Mouse (Mus musculus): Measurements from ENCODE around the gene Kctd11. TPM values are rescaled to one million over a fixed set of nuclear protein-coding genes. Genes with fewer than 3 reads are reported as not detected.
A peak's percentile ranks its signal among the peaks of the same experiment; 100 is the strongest.
"Not testable (repeated sequence)": the region's sequence is repeated elsewhere in the genome, so short reads cannot be mapped to it uniquely, and the experiment has no call there.

Gene Kctd11
- polyA plus RNA-seq, 1 experiment from 2014 or later, result 15.1 TPM

- WGBS, result 81% methylated on average over 9 of the region's 9 CpGs
- H3K4me3 ChIP-seq (replicated peaks; ENCODE audit: low read length), result no peak overlapping the region
Observed at GRCm38 (mm10) chr11:69865561-69865960, 15.6 kb downstream of the Kctd11 start.

GRCm38 (mm10) chr11:69864138-69864860 is 16.9 kb downstream of the Kctd11 start:
- no peak for ATAC-seq (ENCODE audit: insufficient read depth, low FRiP score)
- Histone ChIP-seq H3K27ac (ENCODE audit: low read length) (no peak overlapping the region), H3K9ac (ENCODE audit: low read length) (no peak overlapping the region), H3K9me3 (replicated peaks; ENCODE audit: control insufficient read depth, low read length) (no peaks in the 10 kb centered on the region), H3K4me2 (ENCODE audit: low read depth, low read length) (no peak overlapping the region), H3K27me3 (ENCODE audit: control insufficient read depth, insufficient read depth, low read length) (no peaks in the 10 kb centered on the region), H3K4me1 (ENCODE audit: control insufficient read depth, insufficient read depth, low read length) (no peaks in the 10 kb centered on the region), H3K4me3 (replicated peaks; ENCODE audit: low read length) (no peak overlapping the region), H3K36me3 (ENCODE audit: control insufficient read depth, insufficient read depth, low read length) (no peaks in the 10 kb centered on the region)
- 43% methylated on average over 8 of the region's 8 CpGs for WGBS

More at GRCm38 (mm10) chr11:69865561-69865960, 15.6 kb downstream of the Kctd11 start:
- Histone ChIP-seq H3K36me3 (ENCODE audit: control insufficient read depth, insufficient read depth, low read length) (no peaks in the 10 kb centered on the region), H3K4me2 (ENCODE audit: low read depth, low read length) (no peak overlapping the region), H3K4me1 (ENCODE audit: control insufficient read depth, insufficient read depth, low read length) (no peaks in the 10 kb centered on the region), H3K9ac (ENCODE audit: low read length) (no peak overlapping the region), H3K9me3 (replicated peaks; ENCODE audit: control insufficient read depth, low read length) (no peaks in the 10 kb centered on the region), H3K27ac (ENCODE audit: low read length) (no peak overlapping the region), H3K27me3 (ENCODE audit: control insufficient read depth, insufficient read depth, low read length) (no peaks in the 10 kb centered on the region)
- no peak for ATAC-seq (ENCODE audit: insufficient read depth, low FRiP score)

GRCm38 (mm10) chr11:69863729-69864128 is 17.5 kb downstream of the Kctd11 start:
- not testable (repeated sequence) for H3K4me3 ChIP-seq (replicated peaks; ENCODE audit: low read length); H3K4me2 ChIP-seq (ENCODE audit: low read depth, low read length); H3K4me1 ChIP-seq (ENCODE audit: control insufficient read depth, insufficient read depth, low read length); H3K27me3 ChIP-seq (ENCODE audit: control insufficient read depth, insufficient read depth, low read length); H3K9ac ChIP-seq (ENCODE audit: low read length); H3K9me3 ChIP-seq (replicated peaks; ENCODE audit: control insufficient read depth, low read length); ATAC-seq (ENCODE audit: insufficient read depth, low FRiP score); H3K36me3 ChIP-seq (ENCODE audit: control insufficient read depth, insufficient read depth, low read length); H3K27ac ChIP-seq (ENCODE audit: low read length)
- 69% methylated on average over 3 of the region's 3 CpGs for WGBS

- Histone ChIP-seq H3K27ac (ENCODE audit: low read length) (peak within 1 kb of the TSS; percentile 86), H3K9ac (ENCODE audit: low read length) (peak within 1 kb of the TSS; percentile 68), H3K4me1 (ENCODE audit: control insufficient read depth, insufficient read depth, low read length) (no peaks in the 10 kb centered on the region), H3K4me3 (replicated peaks; ENCODE audit: low read length) (peak within 1 kb of the TSS; percentile 46), H3K36me3 (ENCODE audit: control insufficient read depth, insufficient read depth, low read length) (no peaks in the 10 kb centered on the region), H3K4me2 (ENCODE audit: low read depth, low read length) (peak within 1 kb of the TSS; percentile 36), H3K27me3 (ENCODE audit: control insufficient read depth, insufficient read depth, low read length) (no peaks in the 10 kb centered on the region), H3K9me3 (replicated peaks; ENCODE audit: control insufficient read depth, low read length) (no peaks in the 10 kb centered on the region)
- 17% methylated on average over 30 of the region's 30 CpGs for WGBS
- peak; percentile 88 for ATAC-seq (ENCODE audit: insufficient read depth, low FRiP score)
Observed at GRCm38 (mm10) chr11:69858113-69858998, 22.9 kb downstream of the Kctd11 start, which contains the start of gene Tnk1. Tnk1 (minus strand) TSS chr11:69858730.

GRCm38 (mm10) chr11:69855347-69855746 is 25.9 kb downstream of the Kctd11 start:
- H3K36me3 ChIP-seq (ENCODE audit: control insufficient read depth, insufficient read depth, low read length), result 0 out of 2 replicates have a peak, but pooled peaks cover 9% of the 10 kb centered on the region
- H3K9ac ChIP-seq (ENCODE audit: low read length), result peak overlapping the region; percentile 14; the same call in 1 of the 2 replicates
- H3K4me3 ChIP-seq (replicated peaks; ENCODE audit: low read length), result no peak overlapping the region
- H3K4me1 ChIP-seq (ENCODE audit: control insufficient read depth, insufficient read depth, low read length), result no peaks in the 10 kb centered on the region
- no peaks in the 10 kb centered on the region for H3K9me3 ChIP-seq (replicated peaks; ENCODE audit: control insufficient read depth, low read length)
- no peak for ATAC-seq (ENCODE audit: insufficient read depth, low FRiP score)
- no peak overlapping the region for H3K27ac ChIP-seq (ENCODE audit: low read length)
- WGBS, result 29% methylated on average over 16 of the region's 16 CpGs
- H3K4me2 ChIP-seq (ENCODE audit: low read depth, low read length), result no peak overlapping the region
- H3K27me3 ChIP-seq (ENCODE audit: control insufficient read depth, insufficient read depth, low read length), result no peaks in the 10 kb centered on the region

GRCm38 (mm10) chr11:69854680-69855079 is 26.5 kb downstream of the Kctd11 start:
- H3K4me3 ChIP-seq (replicated peaks; ENCODE audit: low read length), result no peak overlapping the region
- no peak overlapping the region for H3K27ac ChIP-seq (ENCODE audit: low read length)
- H3K36me3 ChIP-seq (ENCODE audit: control insufficient read depth, insufficient read depth, low read length), result 0 out of 2 replicates have a peak, but pooled peaks cover 9% of the 10 kb centered on the region
- no peaks in the 10 kb centered on the region for H3K27me3 ChIP-seq (ENCODE audit: control insufficient read depth, insufficient read depth, low read length)
- no peaks in the 10 kb centered on the region for H3K4me1 ChIP-seq (ENCODE audit: control insufficient read depth, insufficient read depth, low read length)
- H3K9me3 ChIP-seq (replicated peaks; ENCODE audit: control insufficient read depth, low read length), result no peaks in the 10 kb centered on the region
- 74% methylated on average over 10 of the region's 10 CpGs for whole genome bisulfite sequencing
- ATAC-seq (ENCODE audit: insufficient read depth, low FRiP score), result no peak
- H3K9ac ChIP-seq (ENCODE audit: low read length), result no peak overlapping the region
- H3K4me2 ChIP-seq (ENCODE audit: low read depth, low read length), result no peak overlapping the region

GRCm38 (mm10) chr11:69853994-69854393 is 27.2 kb downstream of the Kctd11 start:
- H3K36me3 ChIP-seq (ENCODE audit: control insufficient read depth, insufficient read depth, low read length), result 0 out of 2 replicates have a peak, but pooled peaks cover 9% of the 10 kb centered on the region
- no peak overlapping the region for H3K27ac ChIP-seq (ENCODE audit: low read length)
- no peaks in the 10 kb centered on the region for H3K27me3 ChIP-seq (ENCODE audit: control insufficient read depth, insufficient read depth, low read length)
- no peaks in the 10 kb centered on the region for H3K9me3 ChIP-seq (replicated peaks; ENCODE audit: control insufficient read depth, low read length)
- no peak overlapping the region for H3K4me2 ChIP-seq (ENCODE audit: low read depth, low read length)
- no peak overlapping the region for H3K9ac ChIP-seq (ENCODE audit: low read length)
- 55% methylated on average over 7 of the region's 7 CpGs for WGBS
- ATAC-seq (ENCODE audit: insufficient read depth, low FRiP score), result 0 out of 2 replicates have a peak, but pooled peaks have one; percentile 9
- no peaks in the 10 kb centered on the region for H3K4me1 ChIP-seq (ENCODE audit: control insufficient read depth, insufficient read depth, low read length)
- no peak overlapping the region for H3K4me3 ChIP-seq (replicated peaks; ENCODE audit: low read length)

- Histone ChIP-seq H3K9ac (ENCODE audit: low read length) (no peak overlapping the region), H3K4me3 (replicated peaks; ENCODE audit: low read length) (no peak overlapping the region), H3K27ac (ENCODE audit: low read length) (no peak overlapping the region), H3K9me3 (replicated peaks; ENCODE audit: control insufficient read depth, low read length) (no peaks in the 10 kb centered on the region), H3K4me2 (ENCODE audit: low read depth, low read length) (no peak overlapping the region), H3K4me1 (ENCODE audit: control insufficient read depth, insufficient read depth, low read length) (peaks cover 10% of the 10 kb centered on the region), H3K27me3 (ENCODE audit: control insufficient read depth, insufficient read depth, low read length) (no peaks in the 10 kb centered on the region), H3K36me3 (ENCODE audit: control insufficient read depth, insufficient read depth, low read length) (0 out of 2 replicates have a peak, but pooled peaks cover 9% of the 10 kb centered on the region)
- 69% methylated on average over 8 of the region's 8 CpGs for WGBS
- no peak for ATAC-seq (ENCODE audit: insufficient read depth, low FRiP score)
Observed at GRCm38 (mm10) chr11:69850754-69851153, 30.5 kb downstream of the Kctd11 start.

GRCm38 (mm10) chr11:69849884-69850283 is 31.3 kb downstream of the Kctd11 start:
- WGBS, result 94% methylated on average over 15 of the region's 15 CpGs
- H3K27ac ChIP-seq (ENCODE audit: low read length), result no peak overlapping the region; the same call in 1 of the 2 replicates
- H3K36me3 ChIP-seq (ENCODE audit: control insufficient read depth, insufficient read depth, low read length), result 0 out of 2 replicates have a peak, but pooled peaks cover 9% of the 10 kb centered on the region
- H3K4me3 ChIP-seq (replicated peaks; ENCODE audit: low read length), result no peak overlapping the region
- no peak overlapping the region for H3K9ac ChIP-seq (ENCODE audit: low read length)
- H3K27me3 ChIP-seq (ENCODE audit: control insufficient read depth, insufficient read depth, low read length), result no peaks in the 10 kb centered on the region
- no peak for ATAC-seq (ENCODE audit: insufficient read depth, low FRiP score)
- H3K9me3 ChIP-seq (replicated peaks; ENCODE audit: control insufficient read depth, low read length), result no peaks in the 10 kb centered on the region
- no peak overlapping the region for H3K4me2 ChIP-seq (ENCODE audit: low read depth, low read length)
- peaks cover 16% of the 10 kb centered on the region for H3K4me1 ChIP-seq (ENCODE audit: control insufficient read depth, insufficient read depth, low read length)
